Mouse (Mus musculus): ENCODE measurements around the gene Pfkl. TPM values are rescaled to one million over a fixed set of nuclear protein-coding genes. Genes with fewer than 3 reads are reported as not detected.

The Pfkl gene
- polyA plus RNA-seq, 1 experiment from 2014 or later = 242 TPM

GRCm38 (mm10) chr10:77939685-77940084 is 70.2 kb downstream of the Pfkl start:
- DNase-seq (ENCODE audit: low spot score) = no peak
- no peak overlapping the region for H3K27ac ChIP-seq (replicated peaks)
- H3K4me3 ChIP-seq = no peak overlapping the region
- no peaks in the 10 kb centered on the region for H3K36me3 ChIP-seq
- 80% methylated on average over 2 of the region's 2 CpGs for WGBS
- H3K27me3 ChIP-seq (ENCODE audit: low read depth, poor library complexity, severe bottlenecking) = no peaks in the 10 kb centered on the region
- no peaks in the 10 kb centered on the region for H3K4me1 ChIP-seq
- H3K9me3 ChIP-seq (replicated peaks) = no peaks in the 10 kb centered on the region

Other genes starting within 250 kb of the Pfkl start
- not detected in 2 replicates for gene Gm3238, start 238.8 kb downstream of the Pfkl start, polyA plus RNA-seq (2016; fragmentation: Nextera tagmentation; extraction: Ambion mirVana)
- gene Gm7138, start 233.1 kb downstream of the Pfkl start, polyA plus RNA-seq (2016; fragmentation: Nextera tagmentation; extraction: Ambion mirVana) = not detected in 2 replicates
- gene Gm3250, start 227.5 kb downstream of the Pfkl start, polyA plus RNA-seq (2016; fragmentation: Nextera tagmentation; extraction: Ambion mirVana) = not detected in 2 replicates
- not detected in 2 replicates for gene Gm7137, start 221.9 kb downstream of the Pfkl start, polyA plus RNA-seq (2016; fragmentation: Nextera tagmentation; extraction: Ambion mirVana)
- gene Gm9639, start 215.0 kb downstream of the Pfkl start, polyA plus RNA-seq (2016; fragmentation: Nextera tagmentation; extraction: Ambion mirVana) = not detected in 2 replicates
- not detected in 2 replicates for gene Gm19668, start 210.9 kb downstream of the Pfkl start, polyA plus RNA-seq (2016; fragmentation: Nextera tagmentation; extraction: Ambion mirVana)
- gene Gm9507, start 198.2 kb downstream of the Pfkl start, polyA plus RNA-seq (2016; fragmentation: Nextera tagmentation; extraction: Ambion mirVana) = not detected in 2 replicates
- not detected in 2 replicates for gene Gm2696, start 195.4 kb downstream of the Pfkl start, polyA plus RNA-seq (2016; fragmentation: Nextera tagmentation; extraction: Ambion mirVana)
- gene Krtap10-4, start 183.0 kb downstream of the Pfkl start, polyA plus RNA-seq (2016; fragmentation: Nextera tagmentation; extraction: Ambion mirVana) = not detected in 2 replicates
- gene Krtap10-10, start 174.1 kb downstream of the Pfkl start, polyA plus RNA-seq (2016; fragmentation: Nextera tagmentation; extraction: Ambion mirVana) = not detected in 2 replicates
- gene Gm36176, start 163.3 kb downstream of the Pfkl start, polyA plus RNA-seq (2016; fragmentation: Nextera tagmentation; extraction: Ambion mirVana) = not detected in 2 replicates
- gene Gm10318, start 157.2 kb downstream of the Pfkl start, polyA plus RNA-seq (2016; fragmentation: Nextera tagmentation; extraction: Ambion mirVana) = not detected in 2 replicates
- gene Gm3285, start 148.1 kb downstream of the Pfkl start, polyA plus RNA-seq (2016; fragmentation: Nextera tagmentation; extraction: Ambion mirVana) = not detected in 2 replicates
- 2.3 and 3.2 TPM in 2 replicates for gene Lrrc3, start 107.5 kb downstream of the Pfkl start, polyA plus RNA-seq (2016; fragmentation: Nextera tagmentation; extraction: Ambion mirVana)
- gene Trpm2, start 39.5 kb downstream of the Pfkl start, polyA plus RNA-seq (2016; fragmentation: Nextera tagmentation; extraction: Ambion mirVana) = 0.84 and 0.88 TPM in 2 replicates
- 39.6 and 39.8 TPM in 2 replicates for gene 1810043G02Rik, start 31.6 kb downstream of the Pfkl start, polyA plus RNA-seq (2016; fragmentation: Nextera tagmentation; extraction: Ambion mirVana)
- 0.12 and 0.14 TPM in 2 replicates for gene Dnmt3l, start 31.9 kb upstream of the Pfkl start, polyA plus RNA-seq (2016; fragmentation: Nextera tagmentation; extraction: Ambion mirVana)
- 0.12 and 0.19 TPM in 2 replicates for gene Aire, start 33.5 kb upstream of the Pfkl start, polyA plus RNA-seq (2016; fragmentation: Nextera tagmentation; extraction: Ambion mirVana)
- gene Icosl, start 59.2 kb upstream of the Pfkl start, polyA plus RNA-seq (2016; fragmentation: Nextera tagmentation; extraction: Ambion mirVana) = 2.2 and 2.6 TPM in 2 replicates
- 17.7 and 18.2 TPM in 2 replicates for gene D10Jhu81e, start 159.7 kb upstream of the Pfkl start, polyA plus RNA-seq (2016; fragmentation: Nextera tagmentation; extraction: Ambion mirVana)
- 29.8 and 31.1 TPM in 2 replicates for gene Pwp2, start 175.1 kb upstream of the Pfkl start, polyA plus RNA-seq (2016; fragmentation: Nextera tagmentation; extraction: Ambion mirVana)
- 9.3 and 12.4 TPM in 2 replicates for gene Trappc10, start 234.6 kb upstream of the Pfkl start, polyA plus RNA-seq (2016; fragmentation: Nextera tagmentation; extraction: Ambion mirVana)

Measured in midbrain, embryonic 10.5 days (tissue).